In genomic region chr2:154654976-154655375, GRCm38 (mm10) we compare ENCODE assay signal across 27 mouse cellular contexts. TPM values are rescaled to one million over a fixed set of nuclear protein-coding genes. Genes with fewer than 3 reads are reported as not detected.
"Had no signal": no experiment of that assay in that cellular context is flagged by ENCODE, and none has a peak within 500 bp of the region (broad histone marks: within the 10 kb centered on the region; RNA-seq: fewer than 3 reads in every experiment).

No protein-coding gene starts in this region.

- DNase-seq: gastrocnemius, adult 2 months; gastrocnemius, postnatal 10 days; gastrocnemius, postnatal 25 days; heart, adult 2 months; heart, postnatal 14 days; heart, postnatal 4 days; kidney, adult 18-20 months; kidney, adult 9 months; kidney, postnatal 14 days; kidney, postnatal 36 days; layer of hippocampus, adult 9-11 months; layer of hippocampus, postnatal 36 days; left cerebral cortex, postnatal 4 days had no signal

- ATAC-seq: hindbrain, embryonic 16.5 days; inflammation-experienced regulatory T-cells, adult 6 months; intestine, embryonic 15.5 days; intestine, postnatal 0 days; liver, embryonic 12.5 days had no signal

RNA-seq across cellular contexts. Expression of gene 4930519P11Rik, which starts 41.7 kb away (rescaled TPM):
- total RNA-seq: gastrocnemius, adult 2 months; gastrocnemius, postnatal 10 days; gastrocnemius, postnatal 25 days; granulocyte monocyte progenitor cell, adult 5-6 weeks; heart, adult 2 months; heart, postnatal 14 days; heart, postnatal 4 days; layer of hippocampus, adult 18-20 months; layer of hippocampus, adult 8-10 months; layer of hippocampus, postnatal 14 days; layer of hippocampus, postnatal 36 days; left cerebral cortex, adult 18-20 months; left cerebral cortex, adult 8-10 months; left cerebral cortex, postnatal 10 days; left cerebral cortex, postnatal 25 days; left cerebral cortex, postnatal 4 days; liver, adult 2 months had no signal
